Mouse (Mus musculus): ENCODE measurements around the gene Polrmt.
A peak's percentile ranks its signal among the peaks of the same experiment; 100 is the strongest.

Polrmt gene

DNA sequence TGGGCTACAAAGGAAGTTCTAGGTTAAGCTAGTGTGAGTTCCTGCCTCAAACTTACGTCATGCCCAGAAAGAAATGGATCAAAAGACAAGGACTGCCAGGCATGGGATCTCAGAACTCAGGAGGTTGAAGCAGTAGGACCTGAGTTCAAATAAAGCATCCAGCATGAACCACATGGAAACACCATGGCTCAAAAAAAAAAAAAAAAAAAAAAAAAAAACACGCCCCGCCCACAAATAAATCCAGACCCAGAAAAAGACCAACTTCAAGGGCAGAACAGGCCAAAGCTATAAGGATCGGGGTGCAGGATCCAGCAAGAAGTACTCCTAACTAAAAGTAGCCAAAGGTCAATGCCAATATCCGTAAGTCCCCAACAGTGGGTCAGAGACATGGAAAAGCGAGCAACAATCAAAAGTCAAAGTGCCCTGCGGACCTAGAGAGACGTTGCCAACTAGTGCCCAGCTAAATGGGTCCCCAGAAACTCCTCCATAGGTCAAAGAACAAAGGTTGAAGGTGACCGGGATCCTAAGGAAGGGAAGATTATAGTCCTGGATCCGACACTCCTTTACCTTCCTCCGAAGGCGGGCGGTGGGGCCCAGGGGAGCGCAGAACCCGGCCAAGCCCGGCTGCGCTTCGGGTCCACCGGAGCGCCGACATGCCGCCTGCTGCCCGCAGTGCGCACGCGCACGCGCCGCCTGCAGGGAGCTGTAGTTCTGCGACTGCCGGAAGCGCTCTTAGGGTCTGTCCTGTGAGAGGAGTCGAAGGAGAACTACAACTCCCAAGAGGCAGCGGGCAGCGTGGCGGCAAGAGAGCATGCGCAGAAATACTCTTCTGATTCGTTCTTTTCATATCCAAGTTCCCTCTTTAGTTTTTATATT, at the start of gene Polrmt:
Gene Polrmt, minus strand, starts transcription at position 684 of the 876 bp plus-strand sequence.
- DNase-seq (ENCODE audit: low spot score): peak; percentile 97

DNA sequence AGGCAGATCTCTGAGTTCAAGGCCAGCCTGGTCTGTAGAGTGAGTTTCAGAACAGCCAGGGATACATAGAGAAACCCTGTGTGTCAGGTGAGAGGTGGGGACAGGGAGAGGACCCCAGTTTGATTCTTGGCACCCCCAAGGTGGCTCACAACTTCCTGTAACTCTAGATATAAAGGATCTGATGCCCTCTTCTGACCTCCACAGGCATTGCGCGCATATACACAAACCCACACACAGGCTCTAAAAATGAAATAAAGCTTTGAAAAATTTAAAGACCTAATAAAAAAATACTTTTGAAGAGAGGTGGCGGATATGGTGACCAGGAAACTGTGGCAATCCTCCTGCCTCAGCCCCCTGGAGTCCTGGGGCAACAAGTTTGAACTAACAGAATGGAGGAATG, 49.5 kb upstream of the Polrmt start:
- no peak for DNase-seq (ENCODE audit: low spot score)

DNA sequence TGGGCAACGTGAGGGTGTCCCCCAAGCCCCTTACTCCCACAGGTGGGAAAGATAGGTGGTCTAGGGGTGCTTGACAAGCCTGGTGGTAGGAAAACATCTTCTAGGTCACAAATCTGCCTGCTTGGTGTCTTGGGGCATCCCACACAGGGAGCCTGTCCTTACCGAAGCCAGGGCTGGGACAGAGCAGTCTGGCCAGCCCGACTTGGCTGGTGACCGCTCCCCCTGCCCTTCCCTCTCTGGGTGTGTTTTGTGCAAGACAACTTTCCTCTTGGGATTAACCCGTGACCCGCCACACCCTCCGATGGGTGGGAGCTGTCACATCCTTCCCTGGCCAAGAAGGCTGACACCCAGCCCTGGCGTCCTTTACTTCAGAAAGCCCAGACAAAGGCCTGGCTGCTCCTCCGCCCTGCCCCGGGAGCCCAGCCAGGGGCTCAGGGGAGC, 48.1 kb upstream of the Polrmt start:
- no peak for DNase-seq (ENCODE audit: low spot score)

DNA sequence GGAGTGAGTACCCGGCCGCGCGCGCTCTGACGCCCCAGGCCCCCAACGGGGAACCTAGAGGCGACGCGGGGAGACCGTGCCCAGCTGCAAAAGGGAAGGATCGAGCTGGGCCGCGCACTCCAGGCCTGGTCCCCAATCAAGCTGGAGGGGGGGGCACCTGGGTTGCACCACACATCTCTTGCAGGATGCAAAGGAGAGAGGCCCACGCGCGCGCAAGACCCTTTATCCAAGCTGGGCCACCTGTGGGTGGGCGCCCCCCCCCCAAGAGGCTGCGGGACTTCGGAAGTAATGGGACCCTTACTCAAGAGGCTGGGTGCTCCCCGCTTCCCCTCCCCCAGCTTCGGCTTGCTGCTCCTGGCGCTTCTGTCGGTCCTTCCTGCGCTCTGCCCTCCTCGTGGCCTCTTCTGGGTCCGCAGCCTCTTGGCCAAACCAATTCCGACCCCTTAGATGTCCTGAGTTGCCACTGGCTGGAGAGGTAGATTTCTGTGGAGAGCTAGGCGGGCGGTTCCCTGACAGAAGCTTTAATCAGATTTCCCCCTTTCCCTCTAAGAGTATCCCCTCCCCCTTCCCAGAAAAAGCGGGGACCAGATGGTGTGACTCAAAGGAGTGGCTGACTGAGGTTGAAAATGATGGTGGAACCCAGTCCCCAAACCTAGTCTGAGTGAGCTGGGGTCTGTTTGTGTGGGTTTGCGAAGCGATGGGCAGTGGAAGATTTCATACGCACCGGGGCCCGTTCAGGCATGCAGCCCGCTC, 47.5 kb upstream of the Polrmt start:
- DNase-seq (ENCODE audit: low spot score): no peak

DNA sequence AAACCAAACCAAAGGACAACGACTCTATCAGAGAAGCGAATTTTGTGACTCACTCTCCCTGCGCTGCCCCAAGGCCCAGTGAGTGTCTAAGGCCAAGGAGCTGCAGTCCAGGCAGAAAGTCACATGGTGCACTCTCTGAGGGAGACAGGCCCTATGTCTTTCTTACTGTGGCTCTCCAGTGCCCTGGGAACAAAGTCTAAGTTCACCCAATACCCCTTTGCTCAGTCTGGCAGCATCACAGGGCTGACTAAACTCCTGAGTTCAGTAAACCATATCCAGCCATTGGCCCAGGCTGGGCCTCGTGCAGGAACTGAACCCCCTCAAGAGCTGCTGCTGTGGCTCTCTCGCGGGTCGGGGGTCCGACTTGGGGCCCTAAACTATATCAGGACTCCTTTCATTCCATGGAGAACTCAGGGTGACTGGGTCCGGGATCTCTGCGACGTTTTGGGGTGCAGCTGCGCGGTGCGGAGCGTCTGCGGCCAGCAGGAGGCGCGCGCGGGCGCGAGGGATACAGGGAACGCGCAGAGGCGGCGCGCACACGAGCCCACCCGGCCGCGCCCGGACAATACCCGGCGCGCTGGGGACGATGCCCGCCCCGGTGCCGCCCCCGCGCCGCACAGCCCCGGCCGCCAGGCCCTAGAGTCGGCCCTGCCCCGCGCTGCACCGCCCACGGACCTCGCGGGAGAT, 46.8 kb upstream of the Polrmt start, which contains the start of gene Palm:
Gene Palm, plus strand, starts transcription at position 522 of the 687 bp plus-strand sequence.
- peak; percentile 67 for DNase-seq (ENCODE audit: low spot score)

DNA sequence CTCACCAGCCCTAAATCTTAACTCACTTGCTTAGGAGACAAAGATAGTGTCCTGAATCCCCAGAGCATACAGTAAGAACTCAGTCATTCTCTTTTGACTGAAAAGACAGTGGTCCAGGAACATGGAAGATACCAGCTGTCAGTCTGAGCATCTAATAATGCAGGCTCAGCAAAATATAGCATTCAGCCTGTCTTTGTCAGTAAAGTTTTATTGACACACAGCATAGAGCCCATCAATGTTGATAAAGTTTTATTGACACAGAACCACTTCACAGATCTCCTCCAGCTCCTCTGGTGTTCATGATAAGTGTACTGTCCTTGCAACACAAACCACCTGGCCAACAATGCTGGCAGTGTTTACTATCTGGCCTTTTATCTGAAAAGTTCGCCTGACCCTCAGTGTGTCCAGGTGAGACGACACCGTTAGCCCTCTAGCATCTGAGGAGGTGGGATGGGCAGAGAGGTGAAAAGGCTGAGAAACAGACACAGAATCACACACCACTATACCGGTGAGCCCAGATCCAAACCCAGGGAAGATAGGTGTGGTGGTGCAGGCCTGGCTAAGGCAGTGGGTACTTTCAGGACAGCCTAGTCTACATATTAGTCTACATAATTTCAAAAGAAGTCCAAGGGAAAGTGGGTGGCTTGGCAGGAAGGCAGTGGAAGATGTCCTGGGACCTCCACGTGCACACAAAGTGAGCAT, 46.1 kb upstream of the Polrmt start:
- no peak for DNase-seq (ENCODE audit: low spot score)

DNA sequence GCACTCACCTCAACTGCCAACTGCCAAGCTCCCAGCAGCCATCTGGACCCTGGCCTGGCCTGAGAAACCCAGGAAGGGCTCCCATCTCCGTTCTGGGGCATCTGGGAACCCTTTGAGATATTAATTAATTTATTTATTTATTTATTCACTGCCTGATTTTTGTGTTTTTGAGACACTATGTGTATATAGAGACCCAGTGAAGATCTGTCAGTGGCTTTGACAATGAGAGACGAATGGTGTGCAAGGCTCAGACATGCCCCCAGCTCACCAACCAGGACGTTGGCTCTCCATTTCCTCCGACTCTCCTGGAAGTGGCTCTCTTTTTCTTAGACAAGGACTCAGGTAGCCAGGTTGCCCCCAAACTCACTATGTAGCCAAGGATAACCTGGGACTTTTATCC, 44.5 kb upstream of the Polrmt start, which contains the start of gene Prss57:
Gene Prss57, minus strand, starts transcription at position 101 of the 400 bp plus-strand sequence.
- DNase-seq (ENCODE audit: low spot score): no peak

DNA sequence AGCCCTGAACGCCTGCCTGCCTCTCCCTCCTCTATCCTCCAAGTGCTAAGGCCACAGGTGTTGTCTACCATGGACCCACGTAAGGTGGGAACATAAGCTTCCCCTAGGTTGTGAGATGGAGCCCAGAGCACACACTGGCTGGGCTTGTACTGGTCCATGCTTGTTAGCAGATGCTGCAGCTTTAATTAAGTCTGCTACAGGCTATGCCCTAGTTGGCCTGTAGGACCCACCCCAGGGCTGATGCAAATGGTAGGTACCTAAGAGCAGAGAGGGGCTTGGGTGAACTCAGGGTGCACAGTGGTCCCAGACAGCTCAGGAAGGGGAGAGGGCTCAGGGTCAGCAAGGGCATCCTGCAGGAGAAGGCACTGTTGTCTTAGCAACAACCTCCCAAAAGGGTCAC, 43.2 kb upstream of the Polrmt start:
- no peak for DNase-seq (ENCODE audit: low spot score)

DNA sequence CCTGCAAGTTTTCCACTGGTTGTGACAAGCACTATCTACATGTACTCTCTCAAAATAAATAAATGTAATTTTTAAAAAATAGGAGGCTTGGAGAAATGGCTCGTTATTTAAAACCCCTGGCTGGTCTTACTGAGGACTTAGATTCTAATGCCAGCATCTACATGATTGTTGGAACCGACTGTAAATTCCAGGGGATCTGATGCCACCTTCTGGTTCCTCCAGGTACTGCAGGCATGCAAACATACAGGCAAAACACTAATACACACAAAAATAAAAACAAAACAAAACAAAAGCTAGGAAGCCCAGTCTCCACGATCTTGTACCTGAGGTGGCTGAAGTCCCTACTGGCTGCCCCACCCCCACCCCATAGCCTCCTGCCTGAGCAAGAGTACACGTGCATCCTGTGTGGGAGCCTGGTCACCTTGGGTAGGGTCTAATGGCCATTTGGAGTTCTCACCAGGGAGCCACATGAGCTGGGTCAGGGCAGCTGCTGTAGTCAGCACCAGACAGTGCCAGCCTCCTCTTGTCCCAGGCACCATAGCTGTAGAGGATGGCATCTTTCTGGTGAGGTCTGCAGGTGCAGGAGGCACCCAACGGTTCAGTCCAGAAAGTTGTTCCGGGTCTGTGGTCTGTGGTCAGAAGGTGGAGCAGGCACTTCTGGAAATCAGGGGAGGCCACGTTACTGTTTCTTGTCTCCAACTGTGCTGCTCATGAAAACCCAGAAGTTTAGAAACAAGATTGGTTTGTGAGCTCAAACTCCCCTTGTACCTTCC, 42.2 kb upstream of the Polrmt start:
- DNase-seq (ENCODE audit: low spot score): peak; percentile 69

DNA sequence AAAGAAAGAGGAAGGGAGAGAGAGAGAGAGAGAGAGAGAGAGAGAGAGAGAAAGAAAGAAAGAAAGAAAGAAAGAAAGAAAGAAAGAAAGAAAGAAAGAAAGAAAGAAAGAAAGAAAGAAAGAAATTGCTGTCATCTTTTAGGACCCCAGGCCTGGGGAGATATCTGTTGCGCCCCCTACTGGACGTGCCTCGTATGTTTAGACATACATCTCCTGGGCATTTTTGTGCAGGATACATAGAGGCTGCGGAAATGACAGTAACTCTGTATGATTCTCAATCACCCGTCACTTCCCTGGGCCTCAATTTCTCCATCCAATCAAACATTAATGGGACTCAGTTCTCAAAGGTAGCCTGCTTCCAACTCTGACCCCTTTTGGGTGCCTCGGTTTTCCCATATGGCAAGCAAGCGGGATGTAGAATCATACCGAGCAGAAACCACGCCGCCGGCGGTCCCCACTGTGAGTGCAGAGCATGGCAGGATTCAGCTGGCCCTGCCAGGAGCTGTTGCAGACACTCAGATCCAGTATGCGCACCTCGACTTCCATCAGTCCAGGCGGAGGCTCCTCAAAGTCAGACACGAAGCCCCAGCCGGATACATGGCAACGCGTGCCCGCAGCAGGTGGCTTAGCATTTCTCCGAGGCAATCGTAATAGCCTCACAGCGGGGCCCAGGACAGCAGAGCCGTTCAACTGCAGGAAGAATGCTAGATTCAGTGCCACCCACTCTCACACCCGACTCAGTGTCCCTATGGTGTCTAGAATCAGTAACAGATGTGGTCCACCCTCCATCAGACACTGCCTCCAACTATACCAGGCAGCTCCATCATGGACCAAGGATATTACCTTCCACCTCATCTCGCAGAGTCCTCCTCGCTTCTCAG, 37.8 kb upstream of the Polrmt start:
- peak; percentile 46 for DNase-seq (ENCODE audit: low spot score)

DNA sequence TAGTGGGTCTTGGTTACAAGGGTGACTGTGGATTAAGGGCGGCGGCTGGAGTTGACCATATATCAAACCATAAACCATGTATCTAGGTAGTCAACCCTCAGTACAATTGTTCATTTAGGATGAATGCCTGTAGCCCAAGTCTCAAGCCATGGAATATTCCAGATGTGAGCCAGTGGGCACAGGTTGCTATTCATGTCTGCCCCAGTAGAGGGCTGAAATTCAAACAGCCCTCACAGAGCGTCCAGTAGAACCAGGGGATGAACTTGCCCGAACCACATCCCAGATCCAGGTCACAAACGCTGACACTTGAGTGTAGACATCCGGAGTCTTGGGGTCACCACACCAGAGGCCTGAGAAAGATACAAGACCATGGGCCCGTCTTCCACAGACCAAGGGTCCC, 36.7 kb upstream of the Polrmt start:
- no peak for DNase-seq (ENCODE audit: low spot score)

DNA sequence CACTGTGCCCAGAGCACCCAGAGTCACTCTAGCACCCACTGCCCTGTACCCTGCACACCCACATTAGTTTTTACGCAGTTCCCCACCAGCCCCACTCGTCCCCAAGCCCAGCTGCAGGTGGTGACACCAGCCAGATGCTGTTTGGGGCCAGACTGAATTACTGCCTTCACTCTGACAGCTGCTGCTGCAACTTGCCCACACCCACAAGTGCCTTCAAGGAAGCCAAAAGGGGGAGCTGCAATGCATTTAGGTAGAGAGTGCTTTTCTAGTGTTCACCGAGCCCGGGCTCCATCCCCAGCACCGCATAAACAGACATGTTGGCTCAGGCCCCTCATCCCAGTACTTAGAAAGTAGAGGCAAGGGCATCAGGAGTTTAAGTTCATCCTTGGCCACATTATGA, 35.6 kb upstream of the Polrmt start:
- DNase-seq (ENCODE audit: low spot score): no peak

DNA sequence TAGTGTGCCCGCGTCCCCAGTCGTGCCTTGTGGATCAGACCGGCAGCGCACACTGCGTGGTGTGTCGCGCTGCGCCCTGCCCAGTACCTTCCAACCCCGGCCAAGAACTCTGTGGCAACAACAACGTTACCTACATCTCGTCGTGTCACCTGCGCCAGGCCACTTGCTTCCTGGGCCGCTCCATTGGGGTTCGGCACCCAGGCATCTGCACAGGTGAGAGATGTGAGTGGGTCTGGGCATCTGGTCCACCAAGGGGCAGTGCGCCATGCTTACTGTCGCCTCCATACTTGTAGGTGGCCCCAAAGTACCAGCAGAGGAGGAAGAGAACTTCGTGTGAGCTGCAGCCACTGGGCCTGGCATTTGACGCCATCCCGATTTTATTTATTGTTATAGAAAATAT, 34.8 kb upstream of the Polrmt start:
- DNase-seq (ENCODE audit: low spot score): no peak

DNA sequence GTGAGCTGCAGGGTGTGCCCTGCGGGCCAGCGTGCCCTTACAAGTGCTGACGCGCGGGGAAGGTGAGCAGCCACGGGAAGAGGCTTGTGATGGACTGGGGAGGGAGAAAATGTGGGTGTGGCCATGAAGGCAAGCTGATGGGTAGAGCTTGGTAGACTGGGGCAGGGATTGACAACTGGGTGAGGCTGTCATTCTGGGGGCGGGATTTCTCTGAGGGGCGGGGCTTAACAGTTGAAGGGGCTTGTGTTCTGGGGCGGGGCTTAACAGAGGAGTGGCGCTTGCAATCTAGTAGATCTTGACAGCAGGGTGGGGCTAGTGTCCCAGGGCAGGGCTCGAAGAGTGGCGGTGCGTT, 34.3 kb upstream of the Polrmt start:
- no peak for DNase-seq (ENCODE audit: low spot score)

DNA sequence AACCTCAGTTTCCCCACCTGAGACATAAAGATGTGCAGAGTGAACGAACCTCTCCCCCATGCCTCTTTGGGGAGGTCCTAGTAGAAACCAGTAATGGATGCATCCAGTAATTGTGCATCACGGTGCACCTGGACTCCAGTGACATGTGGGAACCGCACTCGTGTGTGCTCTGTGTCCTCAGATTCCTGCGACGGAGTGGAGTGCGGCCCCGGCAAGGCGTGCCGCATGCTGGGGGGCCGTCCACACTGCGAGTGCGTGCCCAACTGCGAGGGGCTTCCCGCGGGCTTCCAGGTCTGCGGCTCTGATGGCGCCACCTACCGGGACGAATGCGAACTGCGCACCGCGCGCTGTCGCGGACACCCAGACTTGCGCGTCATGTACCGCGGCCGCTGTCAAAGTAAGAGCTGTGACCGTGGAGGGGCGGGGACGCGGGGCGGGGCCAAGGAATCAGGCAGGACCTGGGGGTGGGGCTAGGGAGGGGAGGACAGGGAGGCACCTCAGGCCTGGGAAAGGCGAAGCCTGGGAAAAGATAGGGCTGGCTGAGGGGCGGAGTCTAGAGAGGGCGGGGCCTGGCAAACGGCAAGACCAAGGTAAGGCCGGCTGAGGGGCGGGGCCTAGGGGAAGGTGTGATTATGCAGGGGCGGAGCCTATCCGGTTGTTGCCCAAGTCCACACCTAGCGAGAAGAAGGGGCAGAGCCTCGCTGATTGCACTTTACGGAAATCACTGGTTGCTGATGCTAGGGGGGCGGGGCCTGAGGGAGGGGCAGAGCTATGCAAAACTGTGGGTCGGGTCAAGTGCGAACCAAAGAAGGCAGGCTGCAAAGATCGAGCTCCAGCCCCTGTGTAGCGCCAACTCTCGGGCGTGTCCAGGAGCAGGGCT, 33.6 kb upstream of the Polrmt start:
- DNase-seq (ENCODE audit: low spot score): peak; percentile 94

DNA sequence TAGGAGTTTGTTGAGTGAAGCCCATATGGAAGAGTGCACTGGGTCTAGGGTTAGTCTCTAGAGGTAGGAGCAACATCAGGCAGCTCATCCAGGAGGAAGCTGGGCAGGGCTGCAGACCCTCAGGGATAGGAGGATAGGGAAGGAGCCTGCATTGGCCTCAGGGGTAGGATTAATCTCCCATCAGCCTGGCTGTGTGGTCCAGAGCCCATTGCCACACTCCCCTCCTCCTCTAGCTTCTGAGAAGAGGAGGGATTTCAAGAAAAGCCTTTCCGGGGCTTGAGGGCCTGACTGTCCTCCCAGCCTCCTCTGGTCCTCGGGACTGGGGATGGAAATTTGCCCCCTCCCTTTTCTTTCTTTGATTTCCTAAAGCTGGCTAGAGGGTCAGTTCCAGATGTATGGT, 32.8 kb upstream of the Polrmt start:
- no peak for DNase-seq (ENCODE audit: low spot score)

DNA sequence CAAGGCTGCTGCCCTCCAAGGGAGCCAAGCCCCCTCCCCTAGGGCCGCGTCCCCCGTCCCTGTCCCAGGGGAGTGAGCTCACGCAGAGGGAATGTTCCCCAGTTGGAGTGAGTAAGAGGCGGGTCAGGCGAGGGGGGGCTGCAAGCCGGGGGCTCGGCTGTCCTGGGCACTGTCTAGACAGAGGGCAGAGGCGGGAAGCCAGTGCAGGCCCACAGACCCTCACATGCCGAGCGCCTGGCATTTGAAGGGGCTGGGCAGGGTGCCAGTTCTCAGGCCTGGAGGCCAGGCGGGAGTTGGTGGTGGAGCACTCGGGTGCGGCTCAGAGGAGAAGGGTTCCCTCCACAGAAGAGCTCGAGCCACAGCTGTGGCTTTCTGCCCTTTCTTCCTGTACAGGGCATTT, 31.6 kb upstream of the Polrmt start:
- DNase-seq (ENCODE audit: low spot score): no peak

DNA sequence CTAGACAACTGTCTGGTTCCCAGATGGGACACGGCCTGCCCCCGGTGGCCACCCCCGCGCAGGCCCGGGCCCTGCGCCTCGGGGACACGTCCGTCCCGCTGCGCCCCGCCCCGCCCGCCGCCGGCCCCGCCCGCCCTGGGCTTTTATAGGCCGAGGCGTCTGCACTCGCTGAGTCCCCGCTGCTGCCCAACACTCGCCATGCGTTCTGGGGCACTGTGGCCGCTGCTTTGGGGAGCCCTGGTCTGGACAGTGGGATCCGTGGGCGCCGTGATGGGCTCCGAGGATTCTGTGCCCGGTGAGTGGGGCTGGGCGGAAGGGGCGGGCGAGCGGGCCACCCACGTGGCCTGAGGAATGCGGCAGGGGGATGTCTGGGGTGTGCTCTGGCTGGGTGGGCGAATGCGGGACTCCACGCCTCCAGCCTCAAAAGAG, 30.7 kb upstream of the Polrmt start, which contains the start of gene Fstl3:
Gene Fstl3, plus strand, starts transcription at position 170 of the 429 bp plus-strand sequence.
- no peak for DNase-seq (ENCODE audit: low spot score)

All from T-cell, adult 2 months (primary cell).